Mouse (Mus musculus): ENCODE results near the gene Cd180.
"Not testable (repeated sequence)": the region's sequence is repeated elsewhere in the genome, so short reads cannot be mapped to it uniquely, and the experiment has no call there.

The Cd180 gene

GRCm38 (mm10) chr13:102670503-102670902 lies 22.9 kb upstream of the Cd180 start:
- in situ Hi-C loops (cut with MboI; ENCODE audit: low sequenced_read_pairs): loop anchor here (25.0 kb wide), 1 partner anchor 933 kb away; no protein-coding TSS in a partner anchor

DNA sequence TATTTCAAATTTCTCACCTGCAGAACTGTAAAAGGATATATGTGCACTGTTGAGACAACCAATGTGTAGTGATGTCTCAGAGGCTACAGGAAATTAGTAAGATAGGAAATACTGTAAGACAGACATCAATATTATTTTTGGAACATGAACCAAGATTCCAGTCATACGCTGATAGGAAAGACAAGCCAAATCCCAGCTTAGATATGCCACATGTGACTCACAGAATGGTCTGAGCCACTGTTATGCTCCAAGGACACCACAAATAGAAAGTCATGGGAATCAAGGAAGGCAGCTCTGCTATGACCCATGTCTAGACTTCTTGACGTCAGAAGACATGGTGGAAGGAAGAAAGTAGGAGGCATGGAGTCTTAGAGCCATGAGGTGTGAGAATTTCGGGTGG lies 19.3 kb upstream of the Cd180 start:
- in situ Hi-C loops (cut with MboI; ENCODE audit: low sequenced_read_pairs): loop anchor here (25.0 kb wide), 1 partner anchor 937 kb away; no protein-coding TSS in a partner anchor

DNA sequence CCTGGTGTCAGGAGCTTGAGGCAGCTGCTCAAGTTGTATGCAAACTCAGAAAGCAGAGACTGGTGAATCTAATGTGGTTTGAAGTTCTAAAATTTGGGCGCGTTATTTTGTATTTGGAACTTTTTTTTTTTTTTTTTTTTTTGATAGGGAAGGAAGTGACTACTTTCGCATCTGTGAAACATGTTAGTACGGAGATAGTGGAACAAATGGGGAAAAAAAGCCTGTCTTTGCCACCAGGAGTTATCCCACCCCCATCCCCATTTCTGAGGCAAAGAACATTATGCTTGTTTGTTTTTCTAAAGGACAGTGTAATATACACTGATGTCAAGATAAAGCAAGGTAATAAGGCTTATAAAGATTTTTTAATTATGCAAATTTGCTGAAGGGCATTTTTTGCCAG lies 15.8 kb upstream of the Cd180 start:
- in situ Hi-C loops (cut with MboI; ENCODE audit: low sequenced_read_pairs): not testable (repeated sequence)

DNA sequence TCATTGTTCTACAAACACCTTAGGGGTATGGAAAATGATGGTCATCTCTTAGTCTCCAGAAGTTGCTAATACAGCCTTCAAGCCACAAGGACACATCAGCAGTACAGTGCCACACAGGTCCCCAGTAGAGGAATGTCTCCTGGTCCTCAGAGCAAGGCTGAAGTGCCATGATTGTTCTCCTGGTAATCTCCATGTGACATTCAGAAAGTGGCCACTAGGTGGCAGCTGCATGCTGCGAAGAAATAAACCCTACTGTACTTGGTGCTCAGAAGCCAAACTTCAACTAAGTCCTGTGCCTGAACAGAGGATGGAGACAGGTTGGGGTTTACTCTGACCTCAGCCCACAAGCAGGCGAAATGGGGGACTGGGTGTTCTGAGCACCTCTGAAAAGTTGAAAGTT lies 14.9 kb upstream of the Cd180 start:
- in situ Hi-C loops (cut with MboI; ENCODE audit: low sequenced_read_pairs): no loop called here

DNA sequence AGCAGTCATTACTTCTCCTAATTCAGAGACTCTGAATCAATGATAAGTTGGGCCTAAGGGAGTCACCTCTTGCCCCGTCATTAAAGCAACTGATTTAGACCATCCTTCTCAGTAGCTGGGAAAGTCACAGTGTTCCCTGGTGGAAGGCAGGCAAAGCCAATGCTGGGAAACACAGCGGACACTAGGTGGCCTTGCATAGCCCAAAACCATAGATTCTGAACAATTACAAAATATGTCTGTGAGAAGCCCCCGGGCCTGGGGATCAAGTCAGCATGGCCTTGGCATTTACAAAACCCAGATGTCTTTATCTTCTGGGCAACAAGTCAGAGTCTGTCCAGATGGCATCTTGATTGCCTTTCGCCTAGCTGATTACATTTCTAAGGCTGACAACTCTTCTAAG lies 8.5 kb upstream of the Cd180 start:
- in situ Hi-C loops (cut with MboI; ENCODE audit: low sequenced_read_pairs): loop anchor here (5.0 kb wide), 1 partner anchor 57 kb away; no protein-coding TSS in a partner anchor

DNA sequence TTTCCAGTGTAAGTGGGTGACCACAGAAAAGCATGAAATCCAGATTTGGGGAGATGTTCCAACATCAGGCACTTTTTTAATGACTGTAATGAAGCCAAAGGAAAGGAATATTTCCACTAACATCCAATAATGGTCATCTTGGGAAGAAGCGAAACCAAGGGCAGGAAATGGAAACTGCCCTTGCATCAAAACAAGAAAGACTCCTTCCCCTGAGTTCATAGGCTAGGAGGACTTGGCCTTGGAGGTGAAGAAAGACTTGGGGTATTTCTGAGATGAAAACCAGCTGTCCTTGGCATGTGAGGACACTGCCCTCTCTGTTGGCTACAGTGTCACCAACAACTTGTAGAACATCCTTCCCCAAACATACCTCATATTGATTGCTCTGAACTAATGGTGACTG lies 5.2 kb upstream of the Cd180 start:
- in situ Hi-C loops (cut with MboI; ENCODE audit: low sequenced_read_pairs): no loop called here

DNA sequence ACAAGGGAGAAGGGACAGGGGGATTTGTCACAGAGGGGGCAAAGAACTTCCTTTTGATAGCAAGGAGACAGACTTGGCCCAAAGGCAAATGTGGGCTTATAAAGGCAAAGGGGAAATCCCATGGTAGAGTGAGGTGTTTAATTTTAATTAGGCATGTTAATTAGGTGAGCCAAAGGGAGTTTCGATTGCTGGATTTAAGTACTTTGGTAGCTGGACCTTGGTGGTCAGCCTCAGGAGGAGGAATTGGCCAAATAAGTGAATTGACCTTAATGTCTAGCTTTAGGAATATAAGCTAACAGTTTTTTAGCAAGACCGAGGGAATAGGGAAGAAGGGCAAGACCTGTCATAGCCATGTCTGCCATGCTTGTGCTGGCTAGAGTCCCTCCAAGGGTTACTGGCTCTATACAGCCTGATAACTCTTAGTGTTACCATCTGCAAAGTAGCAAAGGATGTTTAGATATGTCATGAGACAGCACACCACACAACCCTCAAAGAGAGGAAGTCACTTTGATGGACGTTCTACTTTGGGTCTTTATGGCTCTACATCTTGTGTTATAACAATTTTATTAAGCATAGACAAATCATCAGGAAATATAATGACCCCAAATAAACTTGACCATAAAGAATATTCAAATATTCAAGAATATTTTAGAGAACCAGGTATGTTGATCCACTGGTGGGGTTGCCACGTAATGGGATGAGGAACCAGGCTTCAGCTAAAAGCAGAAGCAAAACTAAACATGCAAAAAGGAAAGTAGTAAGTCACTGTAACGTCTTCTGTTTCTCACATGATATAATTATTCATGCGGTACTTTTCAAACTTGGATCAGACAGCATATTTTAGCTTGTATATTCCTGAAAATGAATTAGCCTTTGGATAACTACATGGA lies 3.9 kb upstream of the Cd180 start:
- in situ Hi-C loops (cut with MboI; ENCODE audit: low sequenced_read_pairs): no loop called here

- in situ Hi-C loops (cut with MboI; ENCODE audit: low sequenced_read_pairs): no loop called here
These were observed 3.2 kb upstream of the Cd180 start for GRCm38 (mm10) chr13:102690184-102690583.

- in situ Hi-C loops (cut with MboI; ENCODE audit: low sequenced_read_pairs): no loop called here
These were observed 1.8 kb upstream of the Cd180 start for GRCm38 (mm10) chr13:102691408-102692150.

GRCm38 (mm10) chr13:102694154-102694553 lies 796 bp downstream of the Cd180 start:
- in situ Hi-C loops (cut with MboI; ENCODE audit: low sequenced_read_pairs): no loop called here

DNA sequence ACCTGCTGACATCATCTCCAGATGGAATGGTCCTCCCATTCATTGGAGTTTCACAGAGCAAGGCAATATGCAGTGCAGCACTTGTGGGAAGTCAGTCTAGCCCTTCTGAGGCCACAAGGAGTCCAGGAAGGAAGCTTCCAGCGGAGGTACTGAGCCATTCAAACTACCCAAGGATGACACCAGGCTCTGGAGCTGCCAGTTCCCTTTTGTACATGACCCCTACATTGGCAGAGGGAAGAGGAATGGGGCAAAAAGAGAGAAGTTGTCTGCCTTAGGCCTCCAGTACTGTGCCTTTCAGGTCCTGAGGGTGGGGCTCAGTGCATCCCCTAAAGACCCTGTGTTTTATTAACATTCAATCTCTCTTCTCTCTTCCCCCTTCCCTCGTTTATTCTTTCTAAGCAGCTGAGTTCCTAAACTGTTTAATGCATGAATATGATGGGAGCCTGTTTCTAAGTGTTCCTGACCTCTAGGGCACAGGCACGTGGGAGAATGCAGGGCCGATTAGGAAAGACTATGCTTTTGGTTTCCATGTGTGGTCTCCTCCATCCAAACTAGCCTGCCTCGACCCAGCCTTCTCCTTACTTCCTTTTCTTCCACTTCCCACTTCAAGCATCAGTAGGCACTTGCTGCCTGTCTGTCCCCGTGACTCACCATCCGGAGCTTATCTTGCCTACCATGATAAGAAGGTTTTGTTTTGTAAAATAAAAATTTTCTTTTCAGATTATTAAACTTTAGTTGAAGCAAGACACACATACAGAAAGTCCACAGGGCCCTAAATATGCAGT lies 2.0 kb downstream of the Cd180 start:
- in situ Hi-C loops (cut with MboI; ENCODE audit: low sequenced_read_pairs): no loop called here

- in situ Hi-C loops (cut with MboI; ENCODE audit: low sequenced_read_pairs): no loop called here
These were observed 5.0 kb downstream of the Cd180 start for GRCm38 (mm10) chr13:102698335-102698734.

- in situ Hi-C loops (cut with MboI; ENCODE audit: low sequenced_read_pairs): no loop called here
These were observed 5.5 kb downstream of the Cd180 start for GRCm38 (mm10) chr13:102698751-102699323.

DNA sequence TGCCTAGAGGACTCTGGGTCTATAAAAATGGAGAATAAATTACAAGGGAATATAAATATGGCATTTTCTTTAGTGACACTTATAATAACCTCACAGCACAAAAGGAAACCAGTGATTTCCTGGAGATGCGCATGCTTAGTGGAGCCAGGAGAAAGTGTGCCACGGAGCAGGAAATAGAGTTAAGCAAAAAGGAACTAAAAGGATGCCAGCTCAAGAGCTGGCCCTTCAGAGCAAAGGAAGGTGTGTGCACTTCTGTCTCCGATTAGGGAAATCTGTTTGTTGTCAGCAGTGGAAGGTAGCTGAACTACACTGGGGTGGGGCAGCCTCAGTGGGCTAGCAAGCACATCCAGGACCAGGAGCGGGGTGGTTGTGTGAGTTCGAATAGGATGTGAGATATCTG lies 6.8 kb downstream of the Cd180 start:
- in situ Hi-C loops (cut with MboI; ENCODE audit: low sequenced_read_pairs): no loop called here

- in situ Hi-C loops (cut with MboI; ENCODE audit: low sequenced_read_pairs): no loop called here
These were observed 7.4 kb downstream of the Cd180 start for GRCm38 (mm10) chr13:102700744-102701143.

GRCm38 (mm10) chr13:102716973-102717372 lies 23.6 kb downstream of the Cd180 start:
- in situ Hi-C loops (cut with MboI; ENCODE audit: low sequenced_read_pairs): no loop called here

DNA sequence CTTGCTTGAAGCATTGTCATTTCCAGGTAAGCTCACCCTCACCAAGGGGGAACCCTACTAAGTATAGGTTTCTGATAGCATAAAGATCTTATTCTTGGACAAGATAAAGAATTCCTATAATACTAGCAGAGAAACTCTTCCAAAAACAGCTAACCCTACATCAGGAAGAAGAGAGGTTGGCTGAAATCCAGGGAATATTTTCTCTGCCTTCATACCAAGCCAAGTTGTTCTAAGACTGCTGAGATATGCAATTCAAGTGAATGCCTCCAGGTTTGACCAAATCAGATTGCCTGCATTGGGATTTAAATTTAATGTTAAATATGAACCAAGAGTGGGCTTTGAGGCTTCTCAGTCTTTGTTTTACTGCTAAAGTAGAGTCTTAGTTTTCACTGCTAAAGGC lies 32.1 kb downstream of the Cd180 start:
- in situ Hi-C loops (cut with MboI; ENCODE audit: low sequenced_read_pairs): no loop called here

GRCm38 (mm10) chr13:102725906-102726305 lies 32.5 kb downstream of the Cd180 start:
- in situ Hi-C loops (cut with MboI; ENCODE audit: low sequenced_read_pairs): no loop called here

DNA sequence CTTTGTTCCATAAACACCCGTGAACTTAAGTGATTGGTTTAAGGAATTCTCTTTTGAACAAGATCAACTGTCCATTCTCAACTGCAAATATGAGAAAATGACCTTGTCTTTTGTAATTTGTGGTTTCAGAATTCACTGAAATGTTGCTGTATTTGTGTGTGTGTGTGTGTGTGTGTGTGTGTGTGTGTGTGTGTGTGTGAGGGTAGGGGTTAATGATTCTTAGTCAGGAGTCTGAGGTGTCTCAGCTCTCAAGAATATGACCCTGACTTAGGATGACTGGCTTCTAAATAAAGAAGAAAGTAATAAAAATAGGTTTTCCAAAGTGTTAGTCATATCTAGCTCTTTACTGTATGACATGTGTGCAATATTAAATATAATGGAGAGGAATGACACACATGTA lies 33.5 kb downstream of the Cd180 start:
- in situ Hi-C loops (cut with MboI; ENCODE audit: low sequenced_read_pairs): no loop called here

DNA sequence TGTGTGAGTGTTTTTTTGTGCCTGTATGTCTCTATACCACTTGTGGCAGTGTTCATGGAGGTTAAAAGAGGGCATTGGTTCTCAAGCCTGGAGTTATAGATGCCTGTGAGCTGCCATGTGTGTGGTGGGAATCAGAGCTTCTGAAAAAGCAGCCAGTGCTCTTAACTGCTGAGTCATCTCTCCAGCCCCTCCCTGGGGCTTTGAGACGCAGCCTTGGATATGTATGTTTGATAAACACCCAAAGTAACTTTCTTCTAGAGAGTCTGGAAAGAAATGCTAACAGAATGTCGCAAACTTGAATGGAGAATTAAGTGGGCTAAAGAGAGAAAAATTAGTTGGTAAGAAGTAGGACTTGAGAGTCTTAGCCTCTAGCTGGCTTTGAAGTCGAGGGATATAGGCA lies 34.7 kb downstream of the Cd180 start:
- in situ Hi-C loops (cut with MboI; ENCODE audit: low sequenced_read_pairs): no loop called here

DNA sequence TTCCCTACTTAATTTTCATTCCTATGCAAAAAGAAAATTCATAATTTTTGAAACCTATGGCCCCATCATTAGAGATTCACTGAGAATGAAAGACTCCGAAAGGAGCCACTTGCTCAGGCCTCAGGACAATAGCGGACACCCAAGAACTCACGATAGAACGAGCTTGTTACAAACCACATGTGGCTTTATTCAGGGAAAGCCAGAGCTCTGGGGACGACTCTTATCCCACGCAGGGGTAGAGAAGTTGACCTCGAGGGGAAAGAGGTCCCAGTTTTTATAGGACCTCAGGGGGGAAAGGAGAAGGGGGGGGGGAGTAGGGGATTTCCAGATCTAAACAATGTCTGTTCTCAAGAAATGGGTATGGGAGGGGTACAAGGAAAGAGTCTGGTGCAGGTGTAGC lies 35.6 kb downstream of the Cd180 start:
- in situ Hi-C loops (cut with MboI; ENCODE audit: low sequenced_read_pairs): not testable (repeated sequence)
